Mouse (Mus musculus) heart, adult 11 months (tissue): ENCODE results near the gene Rai2.
"Not testable (repeated sequence)": the region's sequence is repeated elsewhere in the genome, so short reads cannot be mapped to it uniquely, and the experiment has no call there.

ENCODE experiments used
- DNase-seq: peaks from one replicate; pipeline ENCODE4 v3.0.0; 2022

The Rai2 gene

GRCm38 (mm10) chrX:161716865-161717763, at the start of gene Rai2:
Gene Rai2, plus strand, starts transcription at chrX:161717069.
- DNase-seq = peak; percentile 95

DNA sequence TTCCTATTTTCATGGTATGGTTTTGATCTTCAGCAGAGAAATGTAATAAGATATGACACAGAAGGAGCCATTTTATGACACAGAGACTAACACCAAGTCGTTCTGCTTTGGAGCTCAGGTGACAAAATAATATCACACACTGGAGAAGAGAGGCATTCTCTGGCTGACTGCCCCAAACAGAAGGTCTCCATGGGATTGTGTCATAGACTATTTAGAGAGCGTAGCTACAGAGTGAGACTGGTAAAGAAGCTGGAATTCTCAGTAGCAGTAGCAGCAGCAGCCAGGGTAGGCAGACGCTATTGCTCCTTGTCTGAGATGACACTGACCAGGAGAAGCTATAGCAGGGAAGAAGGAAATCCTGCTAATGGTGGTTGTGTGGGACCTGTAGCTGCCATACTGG, 27.5 kb upstream of the Rai2 start:
- DNase-seq = peak; percentile 87

DNA sequence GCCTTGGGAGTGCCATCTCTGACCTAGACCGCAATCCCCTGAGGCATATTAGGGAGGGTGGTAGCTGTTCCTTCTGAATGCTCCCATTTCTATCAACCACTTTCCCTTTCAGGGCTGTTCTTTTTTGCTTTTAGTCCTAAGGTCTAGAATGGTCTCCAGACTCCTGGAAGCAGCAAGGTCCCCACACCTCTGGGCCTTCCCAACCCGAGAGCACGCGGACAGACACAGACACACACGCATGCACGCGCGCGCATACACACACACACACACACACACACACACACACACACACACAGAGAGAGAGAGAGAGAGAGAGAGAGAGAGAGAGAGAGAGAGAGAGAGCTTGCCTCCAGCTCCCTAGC, 385 bp upstream of the Rai2 start:
- no peak for DNase-seq

- DNase-seq = peak; percentile 87
Observed at GRCm38 (mm10) chrX:161717764-161718382, 1.0 kb downstream of the Rai2 start.

DNA sequence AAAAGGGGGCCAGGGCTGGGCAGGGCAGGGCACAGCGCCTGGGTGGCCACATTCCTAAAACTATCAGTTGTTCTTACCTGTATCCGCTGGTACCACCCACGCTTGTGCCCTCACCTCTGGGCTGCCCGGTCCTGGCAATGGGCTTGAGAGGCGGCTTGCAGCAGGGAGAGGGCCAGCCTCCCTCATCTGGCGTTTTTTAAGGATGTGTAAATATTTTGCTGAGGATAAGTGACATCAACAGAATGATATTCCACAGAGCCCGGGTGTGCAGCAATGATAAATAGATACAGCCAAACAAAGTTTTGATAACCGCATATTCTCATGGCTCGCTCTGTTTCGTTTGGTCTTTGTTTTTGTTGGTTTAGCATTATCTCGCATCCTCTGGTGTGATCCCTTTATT, 1.7 kb downstream of the Rai2 start:
- DNase-seq = peak; percentile 92

- no peak for DNase-seq
Observed at GRCm38 (mm10) chrX:161721082-161721481, 4.2 kb downstream of the Rai2 start.

DNA sequence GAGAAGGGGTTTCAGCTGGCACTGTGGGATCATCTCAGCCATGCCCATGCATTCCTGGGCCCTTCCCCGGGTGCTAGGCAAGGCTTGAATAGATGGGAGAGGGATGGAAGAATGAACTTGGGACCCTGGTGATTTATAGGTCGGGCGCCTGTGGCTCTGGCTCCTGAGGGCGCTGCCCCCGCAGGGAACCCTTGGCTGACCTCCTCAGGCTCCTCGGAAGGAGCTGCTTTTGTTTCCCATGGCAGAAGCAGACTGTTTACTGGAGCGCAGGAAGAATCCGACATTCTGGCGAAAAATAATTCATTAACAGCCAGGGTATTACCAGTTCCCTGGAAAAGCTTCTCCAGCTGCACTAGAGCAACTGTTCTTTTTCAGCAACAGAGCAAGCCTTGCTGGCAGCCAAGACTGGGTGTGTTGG, 6.5 kb downstream of the Rai2 start:
- DNase-seq = peak; percentile 94

GRCm38 (mm10) chrX:161726257-161726656, 9.4 kb downstream of the Rai2 start:
- DNase-seq = no peak

- DNase-seq = peak; percentile 87
Observed at GRCm38 (mm10) chrX:161728507-161728906, 11.6 kb downstream of the Rai2 start.

DNA sequence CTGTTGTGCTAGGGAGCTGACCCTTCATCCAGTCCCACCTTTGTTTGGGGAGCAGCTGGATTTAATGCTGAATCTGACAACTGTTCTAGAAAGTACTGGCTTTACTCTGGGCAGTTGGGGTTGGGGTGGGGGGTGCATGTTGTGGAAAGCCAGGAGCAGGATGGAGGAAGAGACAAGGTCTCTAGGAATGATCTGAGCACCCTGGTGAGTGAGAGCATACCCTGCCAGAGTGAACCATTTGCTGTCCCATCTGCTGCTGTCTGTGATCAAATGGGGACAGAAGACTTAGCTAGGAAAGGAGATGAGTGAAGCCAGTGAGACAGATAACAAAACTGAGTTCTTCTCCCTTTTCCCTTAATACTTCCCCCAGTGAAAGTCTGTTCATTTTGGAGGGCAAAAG, 13.2 kb downstream of the Rai2 start:
- no peak for DNase-seq

DNA sequence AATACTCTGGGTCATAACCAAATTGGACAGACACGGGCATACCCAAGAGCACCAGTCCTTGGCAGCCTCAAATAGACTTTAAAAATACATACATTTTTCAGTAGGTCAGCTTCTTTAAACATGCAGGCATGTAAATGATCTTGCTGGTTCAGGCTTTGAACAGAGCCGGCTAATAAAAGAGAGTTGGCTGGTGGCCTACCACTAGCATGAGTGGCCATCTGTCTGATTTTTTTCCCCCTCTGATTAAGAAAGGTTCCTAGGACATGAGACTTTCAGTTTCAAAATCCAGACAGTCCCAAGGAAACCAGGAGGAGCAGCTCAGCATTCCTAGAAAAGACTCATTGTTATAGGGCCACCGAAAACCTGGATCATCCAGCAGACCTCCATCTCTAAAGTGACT, 15.0 kb downstream of the Rai2 start:
- peak; percentile 41 for DNase-seq

GRCm38 (mm10) chrX:161733581-161734309, 16.9 kb downstream of the Rai2 start:
- DNase-seq = peak; percentile 90

DNA sequence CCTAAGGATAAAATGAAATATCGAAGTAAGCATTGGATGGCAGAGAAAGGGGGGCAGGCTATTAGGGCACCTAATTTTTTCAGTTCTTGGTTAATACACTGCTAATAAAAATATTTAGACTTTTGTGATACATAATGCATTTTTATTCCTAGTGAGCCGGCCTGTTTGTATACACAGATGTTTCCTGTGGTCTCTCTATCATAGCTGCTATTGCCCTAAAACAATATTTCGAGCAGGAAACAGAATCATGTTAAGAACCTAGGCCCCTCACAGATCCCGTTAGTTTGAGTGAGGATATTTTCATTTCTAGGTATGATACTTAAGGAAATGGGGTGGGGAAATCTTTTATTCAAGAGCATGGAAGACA, 17.4 kb downstream of the Rai2 start:
- no peak for DNase-seq

DNA sequence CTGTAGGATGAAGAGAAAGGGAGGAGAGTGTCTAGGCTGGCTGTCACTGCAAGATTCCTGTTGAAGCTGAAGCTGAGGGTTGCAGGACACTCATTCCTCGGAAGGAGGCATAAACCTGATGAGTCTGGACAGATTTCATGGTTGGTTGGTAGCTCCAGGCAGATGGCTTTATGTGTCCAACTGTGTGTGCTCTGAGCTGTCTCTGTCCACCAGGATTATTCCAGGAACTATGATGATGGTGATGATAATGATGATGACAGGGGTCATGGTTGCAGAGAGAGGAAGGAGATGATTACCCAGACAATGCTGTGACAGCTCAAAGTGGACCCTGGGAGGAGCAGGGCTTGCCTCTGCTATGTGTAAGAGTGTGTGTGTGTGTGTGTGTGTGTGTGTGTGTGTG, 22.5 kb downstream of the Rai2 start:
- peak; percentile 37 for DNase-seq

DNA sequence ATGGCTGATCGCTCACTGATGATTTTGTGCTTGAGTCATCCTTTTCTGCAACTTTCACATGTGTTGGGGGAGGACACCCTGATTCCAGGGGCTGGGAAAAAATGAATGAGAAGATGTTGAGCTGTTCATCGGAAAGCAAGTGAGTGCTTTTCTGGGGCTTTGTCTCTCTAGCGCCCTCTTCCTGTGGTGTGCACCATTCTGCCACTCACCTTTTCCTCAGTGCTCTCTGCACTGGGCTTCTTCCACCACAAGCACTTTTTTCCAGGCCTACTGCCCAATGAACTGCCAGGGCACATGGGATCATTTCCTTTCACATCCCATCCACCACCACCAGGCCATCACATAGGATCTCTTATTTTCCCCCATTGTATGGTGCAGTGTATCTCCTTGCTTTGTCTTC, 26.2 kb downstream of the Rai2 start:
- DNase-seq = peak; percentile 75

GRCm38 (mm10) chrX:161745296-161745695, 28.4 kb downstream of the Rai2 start:
- DNase-seq = peak; percentile 33

DNA sequence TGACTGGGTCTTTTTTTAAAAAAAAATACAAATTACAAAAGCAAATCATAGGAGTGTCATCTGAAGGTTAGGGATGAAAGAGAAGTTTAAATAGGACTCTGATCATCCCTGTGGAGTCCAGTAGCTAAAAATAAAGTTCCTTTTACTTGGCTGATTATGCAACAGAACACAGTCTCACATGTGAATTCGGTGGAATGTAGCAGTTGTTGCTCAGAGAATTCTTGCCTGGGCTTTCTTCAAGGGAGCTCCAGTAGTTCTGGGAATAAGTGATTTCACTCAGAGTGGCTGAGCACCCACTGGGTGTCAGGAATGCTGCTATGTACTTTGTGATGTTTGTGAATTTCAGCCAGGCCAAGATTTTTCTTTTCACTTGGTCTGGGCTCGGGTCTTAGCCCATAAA, 30.5 kb downstream of the Rai2 start:
- peak; percentile 60 for DNase-seq

GRCm38 (mm10) chrX:161753514-161753913, 36.6 kb downstream of the Rai2 start:
- DNase-seq = no peak

DNA sequence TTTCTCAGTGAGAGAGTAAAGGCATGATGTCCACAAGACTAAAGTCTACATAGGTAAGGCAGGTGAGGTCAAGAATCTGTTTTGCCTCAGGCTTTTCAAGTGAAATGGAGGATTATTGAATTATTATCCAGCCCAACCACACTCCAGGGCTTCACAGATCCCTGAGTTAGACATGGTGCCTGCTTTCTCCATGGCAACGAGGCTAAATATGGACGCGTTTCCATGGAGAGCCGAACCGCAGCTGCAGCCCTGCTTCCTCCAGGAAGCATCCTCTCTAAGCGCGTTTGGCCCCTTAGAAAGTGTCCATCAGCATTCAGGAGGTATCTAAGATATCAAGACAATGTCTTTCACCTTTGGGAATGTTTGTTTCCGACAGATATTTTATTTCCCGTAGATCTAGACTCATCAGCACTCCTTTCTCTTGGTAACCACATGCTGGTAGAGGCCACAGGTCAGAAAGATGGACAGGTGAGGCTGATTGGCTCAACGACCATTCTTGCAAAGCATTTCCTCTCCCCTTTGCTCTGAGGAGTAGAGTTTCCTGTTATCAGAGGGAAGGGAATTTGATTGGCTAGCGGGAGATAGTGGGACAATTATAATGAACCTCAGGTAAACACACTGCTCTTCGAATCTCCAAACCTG, 59.6 kb downstream of the Rai2 start:
- no peak for DNase-seq

- no peak for DNase-seq
Observed at GRCm38 (mm10) chrX:161780321-161781034, 63.6 kb downstream of the Rai2 start.

DNA sequence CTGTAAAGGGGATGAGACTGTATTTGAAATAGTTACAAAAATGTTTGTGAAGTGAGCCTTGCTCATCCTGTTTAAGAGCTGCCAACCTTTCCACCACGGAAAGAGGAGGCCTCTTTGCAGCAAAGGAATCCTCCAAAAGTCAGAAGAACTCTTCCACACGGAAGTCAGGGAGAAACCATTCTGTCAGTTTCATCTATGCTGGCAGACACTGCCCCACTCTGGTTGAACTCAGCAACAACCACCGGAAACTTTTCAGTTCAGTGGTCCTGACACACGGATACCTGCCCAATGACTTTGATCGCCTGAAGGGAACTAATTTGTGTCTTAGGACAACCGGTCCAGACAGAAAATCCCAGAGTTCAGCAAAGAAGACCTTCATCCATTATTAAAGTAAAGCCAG, 73.3 kb downstream of the Rai2 start:
- no peak for DNase-seq

DNA sequence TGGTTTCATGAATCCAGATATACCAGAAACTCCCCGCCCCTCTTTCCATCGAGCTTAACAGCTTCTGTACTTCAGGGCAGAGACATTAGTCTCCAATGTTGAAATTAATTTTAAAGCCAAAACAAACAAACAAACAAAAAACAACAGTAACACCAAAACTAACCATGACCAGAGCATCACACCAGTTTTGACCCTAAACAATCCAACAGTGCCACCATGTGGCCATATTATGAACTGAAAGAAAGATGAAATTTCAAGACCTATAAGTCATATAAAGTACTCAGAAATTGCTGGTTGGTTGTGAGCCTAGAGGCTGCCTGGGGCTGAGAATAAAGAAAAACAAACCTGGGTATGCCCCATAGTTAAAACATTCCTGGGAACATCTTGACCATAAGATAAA, 109.3 kb downstream of the Rai2 start:
- not testable (repeated sequence) for DNase-seq
